Mouse (Mus musculus) left cerebral cortex, adult 9 months (tissue): Measurements from ENCODE around the gene Prpf38a.

Source experiments
- DNase-seq, 2 experiments: peaks; one replicate each; pipeline ENCODE4 v3.0.0; 2022; ENCODE audit warnings: low spot score in 2 of 2

Prpf38a gene

DNA sequence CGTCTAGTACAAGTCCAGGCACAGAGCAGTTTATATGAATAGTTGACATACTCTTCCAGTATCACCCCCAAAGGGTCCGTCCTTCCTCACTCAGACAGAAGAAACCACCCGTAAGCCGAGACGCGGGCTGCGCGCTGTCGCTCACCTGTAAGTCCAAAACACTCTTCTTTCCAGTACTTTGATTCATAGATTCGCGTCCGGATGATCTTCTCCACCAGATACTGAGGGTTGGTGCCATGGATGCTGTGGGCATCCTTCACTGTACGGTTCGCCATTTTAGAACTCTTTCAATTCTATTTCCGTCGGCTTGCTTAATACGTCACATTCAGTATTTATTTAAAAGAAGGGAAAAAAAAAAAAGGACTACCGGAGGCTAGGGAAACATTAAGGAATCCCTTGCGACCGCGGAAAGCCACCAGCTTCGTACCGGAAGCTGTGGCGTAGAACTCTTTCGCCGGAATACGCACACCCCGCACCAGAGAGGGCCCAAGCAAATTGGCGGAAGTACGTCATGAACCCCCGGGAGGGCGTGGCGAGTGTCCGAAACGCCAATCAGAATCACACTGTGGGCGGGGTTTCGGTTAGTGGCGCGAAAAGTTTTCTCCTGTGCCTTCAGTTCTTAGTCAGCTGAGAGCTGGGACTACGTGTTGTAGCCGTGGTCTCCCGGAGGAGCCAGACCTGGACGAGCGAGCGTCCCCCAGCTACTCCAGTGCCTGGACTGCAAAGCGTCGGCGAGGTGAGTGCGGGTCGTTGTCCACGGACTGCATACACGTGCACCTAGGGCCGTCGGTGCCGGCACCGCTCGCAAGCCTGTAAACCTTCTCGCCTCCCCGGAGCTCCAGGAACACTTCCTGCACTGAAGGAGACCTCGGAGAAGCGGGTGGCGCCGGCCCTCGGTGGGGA, at the start of gene Prpf38a, which contains the start of gene Orc1:
Gene Prpf38a, minus strand, starts transcription at position 497 of the 903 bp plus-strand sequence.
Gene Orc1, plus strand, starts transcription at position 584 of the 903 bp plus-strand sequence.
- DNase-seq, result peak; percentile 91 to 97

DNA sequence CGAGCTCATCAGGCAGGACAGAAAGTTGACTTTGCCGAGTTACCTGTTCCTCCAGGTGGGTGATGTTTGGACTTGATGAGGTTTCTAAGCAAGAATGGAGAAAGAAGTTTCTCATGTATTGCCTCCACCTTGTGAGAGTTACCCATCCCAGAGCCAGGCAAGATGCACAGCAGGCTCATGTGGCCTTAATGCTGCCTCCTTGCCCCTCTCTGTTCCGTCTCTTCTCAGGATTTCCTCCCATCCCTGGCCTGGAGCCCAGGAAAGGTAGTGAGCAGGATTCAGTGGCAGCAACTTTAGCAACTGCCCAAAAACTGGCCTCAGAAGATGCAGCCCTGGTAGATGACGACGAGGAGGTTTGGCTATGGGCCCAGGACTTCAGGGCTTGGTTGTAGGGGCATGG, 47.9 kb upstream of the Prpf38a start:
- DNase-seq, result no peak

DNA sequence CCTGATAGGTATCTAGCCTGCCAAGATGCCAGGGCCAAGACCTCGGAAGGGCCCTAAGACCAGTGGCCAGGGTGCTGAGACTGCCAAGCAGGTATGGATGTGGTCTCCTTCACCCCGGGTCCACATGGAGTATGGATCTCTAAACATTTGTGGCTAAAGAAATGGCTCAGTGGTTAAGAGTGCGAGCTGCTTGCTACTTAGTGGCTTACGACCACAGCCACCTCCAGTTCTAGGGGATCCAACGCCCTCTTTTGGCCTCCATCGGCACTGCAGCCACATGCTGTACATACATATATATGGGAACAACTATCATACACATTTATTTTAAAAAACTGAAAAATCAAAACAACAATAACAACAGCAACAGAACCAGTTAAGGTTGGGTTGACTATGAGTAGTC, 42.4 kb upstream of the Prpf38a start:
- no peak for DNase-seq

DNA sequence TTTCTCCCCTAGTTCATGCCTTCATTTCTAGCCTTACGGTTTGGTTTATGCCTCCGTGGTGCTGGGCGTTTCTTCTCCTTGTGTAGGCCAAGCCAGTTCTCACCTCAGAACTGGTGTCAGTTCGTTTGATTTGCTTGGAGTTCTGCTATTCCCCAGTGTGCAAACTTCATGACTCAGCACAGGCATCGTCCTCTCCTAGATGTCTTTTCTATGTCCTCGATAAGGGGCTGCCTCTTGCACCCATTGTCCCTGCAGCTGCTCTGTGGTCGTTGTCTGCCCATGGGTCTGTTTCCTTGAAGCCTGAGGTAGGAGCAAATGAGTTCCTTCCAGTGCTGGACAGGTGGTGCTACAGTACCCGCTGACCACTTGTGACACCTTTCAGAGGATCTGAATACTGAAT, 41.4 kb upstream of the Prpf38a start:
- DNase-seq, result no peak

DNA sequence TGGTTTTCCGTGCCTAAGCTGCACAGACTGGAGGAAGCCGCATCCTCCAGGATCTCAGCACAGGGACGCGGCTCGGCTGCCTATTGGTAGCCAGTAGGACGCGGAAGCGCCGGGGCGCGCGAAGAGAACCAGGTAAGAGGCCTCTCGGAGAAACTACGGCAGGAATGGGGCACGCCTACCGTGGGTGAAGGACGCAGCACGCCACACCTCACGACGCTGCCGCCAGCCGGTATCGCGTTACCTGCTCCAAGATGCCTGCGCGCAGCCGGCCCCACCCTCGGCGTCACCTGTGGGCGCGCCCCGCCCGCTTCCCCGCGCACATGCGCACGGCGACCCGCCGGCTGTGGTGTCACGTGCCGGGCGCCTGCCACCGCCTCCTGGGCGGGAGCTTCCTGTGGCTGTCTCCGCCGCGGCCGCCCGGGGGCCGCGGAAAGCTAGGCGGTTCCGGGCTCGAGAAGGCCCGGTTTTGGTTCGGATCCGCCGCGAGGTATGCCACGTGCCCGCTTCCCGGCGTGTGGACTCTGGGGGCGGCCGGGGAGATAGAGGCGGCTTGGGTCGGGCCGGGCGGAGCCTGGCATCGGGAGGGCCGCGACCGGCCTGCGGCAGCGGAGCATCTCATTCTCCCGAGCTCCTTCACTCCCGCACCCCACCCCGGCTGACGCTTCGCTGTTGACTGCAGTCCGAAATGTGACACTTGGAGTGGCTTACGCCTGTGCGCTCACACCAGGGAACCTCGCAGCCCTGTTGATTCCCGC, 40.6 kb upstream of the Prpf38a start, which contains the start of gene Cc2d1b:
Gene Cc2d1b, plus strand, starts transcription at position 354 of the 755 bp plus-strand sequence.
- peak; percentile 80 to 91 for DNase-seq

DNA sequence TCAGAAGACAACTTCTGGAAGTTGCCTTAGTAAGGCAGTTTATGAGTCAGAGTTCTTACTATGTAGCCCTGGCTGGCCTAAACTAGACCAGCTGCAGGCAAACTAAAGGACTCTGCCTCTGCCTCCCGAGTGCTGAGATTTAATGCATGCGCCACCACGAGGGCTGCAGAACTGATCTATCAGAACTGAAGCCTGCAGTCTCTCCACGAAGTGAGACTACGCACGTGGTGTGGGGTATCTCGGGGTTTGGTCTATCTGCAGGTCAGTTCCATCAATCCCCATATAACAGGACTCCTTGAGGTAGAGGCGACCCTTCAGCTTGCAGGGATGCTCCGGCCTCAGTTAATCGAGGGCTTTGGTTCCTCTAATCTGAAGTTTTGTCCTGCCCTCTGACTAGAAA, 40.0 kb upstream of the Prpf38a start:
- no peak for DNase-seq

DNA sequence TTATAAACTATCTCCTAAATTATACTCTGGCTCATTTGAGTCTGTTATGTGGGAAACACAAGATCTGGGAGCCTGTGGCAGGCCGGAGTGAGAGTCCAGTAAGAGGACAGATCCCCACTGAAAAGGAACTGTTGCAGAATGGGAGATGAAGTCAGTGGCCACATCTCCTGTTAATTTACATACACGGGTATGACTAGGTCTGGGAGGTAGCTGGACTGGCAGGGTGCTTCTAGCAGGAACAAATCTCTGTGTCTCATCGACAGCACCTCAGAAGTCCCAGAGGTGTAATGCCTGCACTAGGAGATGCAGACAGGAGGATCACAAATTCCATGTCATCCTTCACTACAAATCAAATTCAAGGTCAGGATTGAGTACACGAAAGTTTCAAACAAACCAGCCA, 39.5 kb upstream of the Prpf38a start:
- no peak for DNase-seq

DNA sequence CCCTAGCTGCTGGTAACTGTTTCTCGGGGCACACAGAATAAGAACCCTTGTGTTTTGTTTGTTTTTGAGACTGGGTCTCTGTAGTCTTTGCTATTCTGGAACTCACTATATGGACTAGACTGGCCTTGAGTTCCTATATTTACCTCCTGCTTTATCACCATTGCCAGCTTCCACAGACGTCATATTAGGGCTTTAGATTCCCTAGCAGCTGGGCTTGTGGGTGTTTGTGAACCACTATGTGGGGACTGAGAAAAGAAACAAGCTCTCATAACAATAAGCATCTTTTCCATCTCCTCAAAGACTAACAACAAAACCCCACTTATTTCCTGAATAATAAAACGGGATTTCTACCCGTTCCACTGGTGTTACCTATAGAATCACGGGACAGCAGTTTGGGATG, 31.8 kb upstream of the Prpf38a start:
- peak in 1 of 2 experiments; percentile 37 for DNase-seq

DNA sequence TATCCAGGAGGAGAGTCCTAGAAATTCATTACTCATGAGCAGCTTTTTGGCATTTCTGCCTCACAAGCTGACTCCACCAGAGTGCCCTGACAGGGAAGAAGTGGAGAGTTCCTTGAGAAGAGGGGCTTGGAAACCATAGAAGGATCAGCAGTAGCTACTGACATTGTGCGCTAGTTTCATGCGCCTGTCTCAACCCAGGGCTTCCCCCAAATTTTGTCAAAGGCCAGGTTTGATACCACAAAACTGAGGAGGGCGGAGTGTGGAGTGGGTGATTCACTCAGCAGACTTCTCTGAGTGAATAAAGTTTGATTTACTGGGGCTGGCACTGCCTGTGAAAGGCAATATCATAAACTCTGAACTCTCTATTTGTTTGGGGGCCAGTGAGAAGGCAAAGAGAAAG, 29.5 kb upstream of the Prpf38a start:
- no peak for DNase-seq

DNA sequence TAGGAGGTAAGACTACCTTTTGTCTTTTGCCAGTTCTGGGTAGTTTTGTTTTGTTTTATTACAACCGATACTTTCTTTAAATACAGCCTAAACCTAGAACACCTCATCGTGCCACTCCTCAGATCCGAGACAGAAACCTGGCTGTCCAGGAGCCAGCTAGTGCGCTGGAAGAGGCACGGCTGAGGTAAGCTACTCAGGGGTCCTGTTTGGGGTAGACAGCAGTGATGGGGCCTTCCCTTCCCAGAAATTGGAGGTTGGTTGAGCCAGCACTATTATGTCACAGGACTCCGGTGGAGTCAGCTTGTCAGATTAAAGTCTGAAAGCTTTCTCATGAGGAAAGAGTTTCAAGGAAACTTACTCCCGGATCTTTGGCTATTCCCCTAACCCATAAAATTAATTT, 22.7 kb upstream of the Prpf38a start:
- no peak for DNase-seq

DNA sequence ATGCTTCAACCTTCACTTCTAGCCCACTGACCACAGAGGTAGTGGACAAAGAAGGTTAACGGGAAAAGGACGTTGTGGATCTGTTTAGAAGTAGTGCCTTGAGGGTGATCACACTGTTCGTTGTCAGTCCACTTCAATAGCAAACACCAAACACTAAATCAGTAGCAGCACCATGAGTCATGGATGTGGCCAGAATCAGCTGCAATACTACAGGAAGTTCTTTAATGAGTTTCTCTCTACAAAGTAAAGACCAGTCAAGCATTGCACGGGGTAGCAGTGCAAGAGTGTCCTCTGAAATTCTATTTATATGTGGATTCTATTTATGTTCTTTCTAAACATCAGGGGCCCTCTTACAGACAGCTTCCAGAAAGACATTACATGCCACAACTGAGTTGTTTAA, 19.2 kb upstream of the Prpf38a start:
- no peak for DNase-seq

DNA sequence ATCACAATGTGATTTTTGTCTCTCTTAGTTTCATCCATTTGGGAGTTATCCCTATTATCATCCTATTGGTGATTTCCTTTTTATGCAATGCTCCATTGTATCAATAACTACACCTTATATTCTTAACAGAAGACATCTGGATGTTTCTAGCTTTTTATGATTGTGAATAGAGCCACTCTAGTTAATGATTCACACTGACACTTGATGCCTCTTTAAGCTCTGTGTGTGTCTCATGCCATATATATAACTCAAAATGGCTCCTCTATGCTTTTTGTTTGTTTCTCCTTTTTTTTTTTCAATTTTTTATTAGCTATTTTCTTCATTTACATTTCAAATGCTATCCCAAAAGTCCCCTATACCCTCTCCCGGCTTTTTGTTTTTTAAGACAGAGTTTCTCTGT, 16.6 kb upstream of the Prpf38a start:
- DNase-seq, result no peak

DNA sequence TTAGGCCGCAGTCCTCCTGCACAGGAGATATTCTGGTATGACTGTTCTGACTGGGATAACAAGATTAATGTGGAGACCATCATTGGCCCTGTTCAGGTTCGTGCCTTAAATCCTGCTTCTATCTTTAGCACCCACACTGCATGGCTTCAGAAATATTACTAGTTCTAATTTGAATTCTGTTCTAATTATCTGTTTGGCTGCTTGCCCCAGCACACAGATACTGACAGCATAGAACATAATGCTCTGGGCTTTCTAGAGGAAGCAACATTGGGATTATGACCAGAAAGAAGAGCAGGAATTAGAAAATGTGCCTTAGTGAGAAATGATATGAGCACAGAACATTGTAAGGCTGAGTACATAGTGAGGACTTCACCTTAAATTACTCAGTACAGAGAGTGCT, 14.2 kb upstream of the Prpf38a start:
- no peak for DNase-seq

DNA sequence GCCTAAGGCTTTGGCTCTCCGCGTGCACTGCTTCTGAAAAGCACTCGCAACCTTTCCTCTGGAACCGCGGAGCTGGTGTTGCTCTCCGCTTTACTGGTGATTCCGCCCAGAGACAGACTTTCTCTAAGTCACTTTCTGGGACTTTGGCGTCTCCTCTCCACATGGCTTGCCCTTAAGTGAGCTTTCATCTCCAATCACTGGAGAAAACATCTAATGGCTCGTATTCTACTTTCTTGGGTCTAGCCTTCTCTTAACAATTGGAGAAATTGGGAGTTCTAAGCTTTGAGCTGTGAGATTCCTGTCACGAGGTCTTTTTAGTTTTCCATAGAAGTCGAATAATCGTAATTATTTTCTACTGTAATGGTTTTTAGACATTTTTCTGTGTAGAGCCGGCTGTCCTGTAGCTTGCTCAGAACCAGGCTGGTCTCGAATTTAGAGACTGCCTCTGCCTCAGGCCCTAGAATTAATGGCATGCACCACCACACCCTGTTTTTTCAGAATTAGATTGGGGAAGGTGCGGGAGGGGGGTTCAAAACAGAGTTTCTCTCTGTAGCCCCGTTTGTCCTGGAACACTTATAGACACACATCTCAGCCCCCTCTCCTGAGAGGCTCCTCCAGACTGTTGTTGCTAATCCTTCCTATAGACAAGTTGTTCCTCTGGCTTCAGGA, 741 bp upstream of the Prpf38a start:
- no peak for DNase-seq

DNA sequence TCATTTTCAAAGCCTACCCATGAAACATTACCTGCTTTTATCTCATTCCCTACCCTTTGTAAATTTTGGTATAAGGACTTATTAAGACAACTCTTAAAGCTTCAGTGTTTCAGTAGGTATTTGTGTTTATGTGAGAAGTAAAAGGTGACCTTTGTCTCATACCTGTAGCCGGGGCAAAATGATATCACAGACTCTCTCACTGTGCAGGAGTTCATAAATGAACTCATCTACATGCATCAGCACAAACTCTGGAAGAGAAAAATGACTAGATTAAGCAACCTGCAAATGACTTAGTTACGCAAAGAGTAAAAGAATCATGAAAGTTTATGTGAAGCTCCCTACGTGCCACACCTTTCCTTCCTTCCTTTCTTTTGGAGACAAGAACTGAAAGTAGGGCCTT, 6.5 kb downstream of the Prpf38a start:
- DNase-seq, result no peak

DNA sequence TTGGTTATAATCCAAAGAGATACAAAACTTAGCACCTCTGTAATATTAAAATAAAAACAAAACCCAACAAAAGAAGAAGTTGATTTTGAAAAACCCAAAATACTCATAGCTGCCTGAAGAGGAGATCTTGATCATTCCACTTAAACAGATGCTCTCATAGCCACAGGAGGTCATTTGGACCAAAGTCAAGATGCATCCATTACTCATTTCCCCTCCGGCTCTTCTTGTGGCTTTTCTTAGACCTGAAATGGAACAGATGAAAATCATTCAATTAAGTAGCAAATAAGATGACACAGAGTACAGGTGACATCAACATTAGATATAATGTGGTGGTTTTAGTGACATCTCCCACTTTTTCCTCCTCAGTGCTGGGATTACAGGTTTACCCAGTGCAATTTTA, 14.1 kb downstream of the Prpf38a start:
- no peak for DNase-seq

DNA sequence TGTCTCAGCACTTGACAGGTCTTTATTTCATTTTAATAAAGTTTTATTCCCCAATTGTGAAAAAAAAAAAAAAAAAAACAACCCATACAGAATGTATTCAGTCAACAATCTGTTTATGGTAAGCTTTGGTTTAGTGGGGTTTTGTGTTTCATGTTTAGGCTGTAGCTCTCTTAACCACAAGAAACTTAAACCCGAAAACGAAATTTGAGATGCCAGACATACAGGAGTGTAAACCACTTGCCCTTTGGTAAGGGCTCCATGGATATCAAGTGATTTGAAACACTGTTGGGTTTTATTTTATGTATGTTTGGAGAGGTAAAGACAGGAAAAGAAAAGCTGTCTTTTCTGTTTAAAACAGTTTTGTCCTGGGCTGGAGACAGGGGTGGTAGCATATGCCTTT, 39.4 kb downstream of the Prpf38a start:
- DNase-seq, result no peak
